Mouse (Mus musculus) ZHBTc4 (cell line): ENCODE results near the gene Pfkfb2.
A peak's percentile ranks its signal among the peaks of the same experiment; 100 is the strongest.

Source experiments
- DNase-seq: peaks from one replicate; pipeline ENCODE4 v3.0.0-alpha.2; 2011; ENCODE audit warnings: low read depth, low spot score

The Pfkfb2 gene

DNA sequence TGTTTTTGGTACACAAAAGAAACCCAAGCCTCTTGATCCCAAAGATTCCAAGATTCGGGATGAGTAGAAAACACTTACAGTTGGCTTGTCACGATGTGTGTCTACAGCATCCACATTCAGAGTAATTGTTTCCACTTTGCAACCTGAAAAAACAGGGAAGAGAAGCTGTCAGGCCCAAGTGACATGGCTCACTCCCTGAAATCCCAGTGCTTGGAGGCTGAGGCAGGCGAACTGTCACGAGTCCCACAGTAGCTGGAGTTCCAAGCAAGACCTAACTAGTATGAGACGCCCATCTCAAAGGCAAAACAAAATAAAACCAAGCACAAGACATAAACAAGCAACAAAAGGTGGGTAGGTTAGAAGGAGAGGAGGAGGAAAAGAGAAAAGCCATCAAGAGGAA is 30.5 kb downstream of the Pfkfb2 start:
- DNase-seq = no peak

DNA sequence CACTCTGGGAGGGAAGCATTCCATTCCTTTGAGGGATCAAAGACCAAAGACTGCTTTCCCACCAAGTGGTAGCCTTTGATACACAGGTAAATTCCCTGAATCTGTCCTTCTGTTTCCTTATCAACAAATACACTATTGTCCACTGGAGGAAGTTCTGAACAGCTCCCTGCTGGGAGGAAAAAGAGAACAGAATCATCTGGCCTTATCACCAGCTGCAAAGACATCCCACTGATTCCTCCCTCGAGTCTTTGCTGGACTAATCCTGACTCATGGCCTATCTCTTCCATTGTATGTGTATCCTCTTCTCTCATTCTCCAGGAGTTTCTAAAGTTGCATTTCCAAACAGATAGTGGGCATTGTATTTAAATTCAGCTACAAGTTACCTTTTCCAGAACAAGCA is 45.1 kb downstream of the Pfkfb2 start:
- no peak for DNase-seq

DNA sequence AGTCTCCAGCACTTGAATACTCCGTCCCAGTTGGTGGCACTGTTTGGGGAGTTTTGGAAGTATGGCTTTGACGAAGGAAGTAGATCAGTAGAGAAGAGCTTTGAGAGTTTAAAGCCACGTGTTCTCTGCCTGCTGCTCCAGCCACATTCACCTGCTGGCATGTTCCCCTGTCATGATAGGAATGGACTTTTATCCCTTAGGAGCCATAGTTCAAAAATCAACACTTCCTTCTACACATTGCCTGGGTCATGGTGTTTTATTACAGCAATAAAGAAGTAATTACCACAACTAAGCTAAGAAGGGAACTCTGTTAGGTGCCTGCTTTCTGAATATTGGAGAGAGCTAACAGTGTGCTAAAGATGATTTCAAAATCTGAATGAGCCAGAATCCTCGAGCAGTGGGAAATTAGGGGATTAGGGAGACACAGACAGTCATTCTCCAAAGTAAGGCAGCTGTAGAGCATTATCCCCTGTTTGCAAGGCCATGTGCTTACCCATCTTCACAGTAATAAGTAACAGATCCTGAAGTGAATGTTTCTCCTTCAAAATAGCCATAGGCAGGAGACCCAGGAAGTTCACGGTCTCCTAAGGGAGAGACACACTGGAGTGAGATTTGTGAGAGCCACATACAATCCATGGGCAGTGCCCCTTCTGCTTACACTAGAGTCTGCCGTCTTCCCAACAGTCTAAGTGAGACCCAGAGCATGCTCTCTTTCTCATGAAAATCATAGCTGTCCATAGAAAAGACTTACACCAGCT is 47.2 kb downstream of the Pfkfb2 start:
- DNase-seq = no peak

DNA sequence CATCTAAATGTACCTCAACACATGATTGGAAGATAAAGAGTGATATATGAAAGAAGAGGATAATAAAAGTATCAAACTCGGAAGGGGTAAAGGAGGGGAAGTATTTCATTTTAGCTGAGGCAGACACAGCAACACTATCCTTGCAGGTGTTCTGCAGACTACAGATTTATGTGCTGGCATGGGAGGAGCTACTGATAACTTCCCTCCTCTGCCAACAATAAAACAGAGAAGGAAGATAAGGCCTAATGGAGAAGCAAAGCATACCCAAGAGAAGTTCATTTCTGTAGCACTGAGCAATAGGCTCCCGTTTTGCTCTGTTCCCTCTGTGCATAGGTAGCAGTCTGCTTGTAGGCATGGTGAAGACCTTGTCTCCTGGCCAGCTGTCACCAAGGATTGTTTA is 48.0 kb downstream of the Pfkfb2 start:
- no peak for DNase-seq

DNA sequence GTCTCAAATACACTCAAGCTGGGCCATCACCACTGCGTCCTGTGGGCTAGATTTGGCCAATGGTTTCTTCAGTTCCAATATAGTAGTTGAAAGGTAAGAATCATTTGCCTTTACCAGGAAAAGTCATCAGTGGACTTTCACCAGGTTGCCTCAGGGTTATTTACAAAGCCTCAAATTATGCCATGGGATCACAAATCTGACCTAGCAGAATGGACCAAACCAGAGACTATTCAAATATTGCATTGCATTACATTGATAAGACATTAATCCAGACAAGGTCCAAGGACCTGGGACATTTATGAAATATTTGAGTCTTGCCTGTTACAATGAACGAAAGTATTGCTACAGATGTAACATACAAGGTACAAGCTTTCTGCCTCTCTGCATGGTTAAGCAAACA is 50.5 kb downstream of the Pfkfb2 start:
- DNase-seq = no peak

DNA sequence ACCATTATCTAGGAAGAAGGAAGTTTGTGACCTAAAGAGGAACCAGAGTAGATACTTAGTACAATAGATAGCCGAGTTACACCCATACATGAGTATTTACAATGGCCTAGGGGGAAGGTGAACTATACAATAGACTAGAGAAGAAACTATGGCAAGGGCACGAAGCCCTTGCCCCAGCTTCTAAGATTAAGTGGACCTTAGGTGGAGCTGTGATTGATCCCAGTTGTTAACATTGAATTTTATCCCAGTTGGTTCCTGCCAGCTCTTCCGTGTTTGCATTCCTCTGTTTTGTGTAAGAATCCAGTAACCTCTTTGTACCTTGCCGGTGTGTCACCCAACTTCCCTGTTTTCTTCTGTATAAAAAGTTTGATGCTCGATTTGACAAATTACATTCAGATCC is 65.5 kb downstream of the Pfkfb2 start:
- peak; percentile 80 for DNase-seq

DNA sequence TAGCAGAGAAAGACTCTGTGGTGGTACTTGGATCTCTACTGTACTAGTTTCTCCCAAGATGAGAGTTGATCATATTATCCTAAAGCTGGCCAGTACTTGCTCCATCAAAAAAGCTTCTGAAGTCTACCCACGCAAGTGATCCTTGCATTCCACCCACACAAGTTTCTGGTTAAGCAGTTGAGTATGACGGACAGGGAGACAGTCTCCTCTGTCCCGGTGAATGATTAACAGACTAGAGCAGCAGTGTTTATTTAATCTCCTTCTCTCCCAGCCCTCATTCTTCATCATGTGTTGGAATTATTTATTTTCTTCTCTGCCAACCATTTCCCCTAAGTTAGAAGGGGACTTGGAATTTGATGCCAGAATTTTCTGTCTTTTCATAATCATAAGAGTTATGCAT is 67.6 kb downstream of the Pfkfb2 start, which contains the start of gene C4bp:
Gene C4bp, minus strand, starts transcription at position 179 of the 400 bp plus-strand sequence.
- no peak for DNase-seq

DNA sequence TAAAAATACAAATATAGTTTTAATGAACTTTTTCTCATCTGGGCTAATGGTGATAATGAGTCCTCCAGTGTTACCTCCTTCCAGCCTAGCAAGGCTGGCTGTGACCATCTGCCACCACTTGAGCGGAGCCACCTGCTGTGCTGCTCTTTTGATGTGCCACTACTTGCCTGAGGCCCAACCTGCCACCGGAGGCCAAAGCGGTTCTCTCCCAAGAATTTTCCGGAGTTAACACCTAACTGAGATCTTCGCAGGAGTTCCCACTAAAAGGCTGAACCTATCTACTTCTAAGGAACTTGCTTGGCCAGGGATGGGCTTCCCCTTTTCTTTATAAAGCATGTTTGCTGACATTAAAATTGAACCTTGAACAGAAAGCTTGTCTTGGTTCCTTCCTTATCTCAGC is 69.4 kb downstream of the Pfkfb2 start:
- DNase-seq = peak; percentile 66

DNA sequence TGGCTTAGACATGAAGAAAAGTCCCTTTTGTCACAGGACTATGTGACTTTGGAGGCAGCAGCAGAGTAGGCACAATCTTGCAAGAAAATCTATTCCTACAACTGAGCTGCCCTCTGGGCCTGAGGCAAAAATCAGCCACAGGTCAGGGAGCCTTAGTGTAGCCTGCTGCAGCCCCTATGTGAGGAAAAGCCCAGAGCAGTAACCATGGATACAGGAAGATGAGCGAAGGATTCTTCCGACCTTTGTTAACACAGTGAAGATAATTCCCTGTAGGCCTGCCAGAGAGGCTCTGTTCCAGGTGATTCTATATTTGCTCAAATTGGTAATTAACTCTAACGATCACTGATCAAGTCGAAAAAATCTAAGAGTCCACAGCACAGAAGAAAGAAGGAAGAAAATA is 85.0 kb downstream of the Pfkfb2 start:
- DNase-seq = no peak

DNA sequence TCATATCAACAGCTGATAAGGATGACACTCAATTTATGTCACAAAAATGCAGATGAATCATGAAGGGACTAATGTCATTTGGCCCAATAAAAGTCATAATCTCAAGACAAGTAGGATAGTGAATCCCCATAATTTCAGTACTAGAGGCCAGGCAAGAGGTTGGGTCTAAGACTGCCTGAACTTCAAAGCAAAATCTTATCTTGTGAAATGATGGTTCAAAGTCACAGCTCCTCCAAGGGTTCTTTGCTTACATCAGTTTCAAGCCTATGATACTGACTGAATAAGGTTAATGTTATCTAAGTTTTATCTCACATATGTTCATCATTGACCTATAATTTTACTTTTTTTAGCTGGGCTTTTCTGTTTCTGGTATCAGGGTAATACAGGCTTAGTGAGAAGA is 88.1 kb downstream of the Pfkfb2 start:
- DNase-seq = no peak
